Mouse (Mus musculus) embryonic facial prominence, embryonic 14.5 days (tissue): ENCODE data around the gene Sdhaf2. TPM values are rescaled to one million over a fixed set of nuclear protein-coding genes. Genes with fewer than 3 reads are reported as not detected.
"Not testable (repeated sequence)": the region's sequence is repeated elsewhere in the genome, so short reads cannot be mapped to it uniquely, and the experiment has no call there.

Experiments
- ATAC-seq: fragments of 200-750 bp; cut with Nextera tagmentation; 2 replicates; pipeline ENCODE4 v1.8.0; 2017; ENCODE audit warnings: low read depth, moderate number of reproducible peaks, moderate TSS enrichment
- DNase-seq: peaks from one replicate; pipeline ENCODE4 v3.0.0-alpha.2; 2015; ENCODE audit warnings: low spot score
- H3K27ac ChIP-seq: fragments of 300-500 bp; sonication (generic); replicated peaks from 2 replicates; pipeline ENCODE4 v1.5.1; 2014; ENCODE audit warnings: low read depth, mild to moderate bottlenecking, low read length, moderate library complexity
- H3K27me3 ChIP-seq: fragments of 300-500 bp; sonication (generic); replicated peaks from 2 replicates; pipeline ENCODE4 v1.6.1; 2014; ENCODE audit warnings: low read length; ENCODE audit not compliant: control insufficient read depth, insufficient read depth
- H3K36me3 ChIP-seq: fragments of 300-500 bp; sonication (generic); 2 replicates; pipeline ENCODE4 v1.6.1; 2014; ENCODE audit warnings: low read length, mixed read lengths; ENCODE audit not compliant: control insufficient read depth, insufficient read depth
- H3K4me1 ChIP-seq: fragments of 300-500 bp; sonication (generic); 2 replicates; pipeline ENCODE4 v1.6.1; 2014; ENCODE audit warnings: antibody characterized with exemption, low read length; ENCODE audit not compliant: control insufficient read depth, insufficient read depth
- H3K4me2 ChIP-seq: fragments of 300-500 bp; sonication (generic); 2 replicates; pipeline ENCODE4 v1.6.1; 2014; ENCODE audit warnings: low read depth, mild to moderate bottlenecking, low read length, moderate library complexity, mixed read lengths
- H3K4me3 ChIP-seq: fragments of 300-500 bp; sonication (generic); 2 replicates; pipeline ENCODE4 v1.5.1; 2014; ENCODE audit warnings: low read depth, mild to moderate bottlenecking, low read length
- H3K9ac ChIP-seq: fragments of 300-500 bp; sonication (generic); 2 replicates; pipeline ENCODE4 v1.6.1; 2014; ENCODE audit warnings: low read depth, mild to moderate bottlenecking, low read length, moderate library complexity, mixed read lengths
- H3K9me3 ChIP-seq: fragments of 300-500 bp; sonication (generic); 2 replicates; pipeline ENCODE4 v1.6.1; 2016; ENCODE audit warnings: low read length; ENCODE audit not compliant: control insufficient read depth
- WGBS: fragments of 180-500 bp; shearing (Covaris S2); extraction: QIAGEN DNeasy Blood & Tissue Kit; methylation state at CpG from one replicate; pipeline ENCODE4 v1.1.7; 2014; 5-methylcytosine and 5-hydroxymethylcytosine counted together
- polyA plus RNA-seq: library from polyadenylated mRNA; unstranded; fragments of >200 nt; fragmentation: Nextera tagmentation; extraction: Ambion mirVana; gene quantifications from 2 replicates; pipeline ENCODE4 v1.2.1, GENCODE M21; 2014

The Sdhaf2 gene
- 57.0 and 62.1 TPM in 2 replicates for polyA plus RNA-seq

DNA sequence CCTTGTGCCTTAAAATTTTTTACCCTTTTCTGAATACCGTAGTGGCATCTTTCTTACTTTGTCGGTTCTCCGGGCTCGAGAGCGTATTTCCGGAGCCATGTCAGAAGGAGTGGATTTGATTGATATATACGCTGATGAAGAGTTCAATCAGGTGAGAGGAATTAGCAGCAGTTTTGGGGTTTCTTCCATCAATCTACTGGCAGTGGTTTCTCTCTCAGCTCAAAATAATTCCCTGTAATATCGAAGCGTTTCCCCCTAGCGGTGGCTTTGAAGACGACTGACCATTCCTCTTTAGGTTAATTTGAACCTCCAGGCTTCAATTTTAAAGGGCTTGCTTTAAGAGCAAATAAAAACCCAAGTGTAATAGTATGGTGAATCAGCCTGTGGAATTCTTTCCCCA lies at the start of gene Sdhaf2:
Gene Sdhaf2, minus strand, starts transcription at position 233 of the 400 bp plus-strand sequence.
- Histone ChIP-seq H3K9me3 (no peaks in the 10 kb centered on the region), H3K27me3 (no peaks in the 10 kb centered on the region), H3K4me3 (peak within 1 kb of the TSS; percentile 99), H3K9ac (peak within 1 kb of the TSS; percentile 99), H3K4me2 (peak within 1 kb of the TSS; percentile 72), H3K27ac (peak within 1 kb of the TSS; percentile 98), H3K36me3 (peaks cover 25% of the 10 kb centered on the region), H3K4me1 (peaks cover 15% of the 10 kb centered on the region)
- WGBS: 0% methylated on average over 11 of the region's 11 CpGs
- ATAC-seq (no peak), DNase-seq (peak; percentile 72)

DNA sequence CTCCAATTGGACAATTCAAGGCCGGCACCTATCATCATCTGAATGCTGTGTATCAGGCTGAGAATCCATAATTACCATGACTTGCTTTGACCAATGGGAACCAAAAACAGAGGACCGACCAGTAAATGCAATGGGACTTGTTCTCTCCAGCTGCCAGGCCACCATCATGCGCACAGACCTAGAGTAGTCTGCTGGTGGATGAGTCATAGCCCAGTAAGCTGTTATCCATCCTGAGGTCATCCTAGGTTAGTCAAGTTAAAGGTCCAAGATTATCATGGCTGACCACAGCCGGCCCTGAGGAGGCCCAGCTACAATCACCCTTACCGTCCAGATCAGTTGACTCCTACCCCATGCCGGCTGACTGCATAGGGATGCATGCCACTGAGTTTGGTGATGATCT lies 43.7 kb upstream of the Sdhaf2 start:
- ATAC-seq (no peak), DNase-seq (no peak)
- Histone ChIP-seq H3K4me1 (no peaks in the 10 kb centered on the region), H3K9ac (no peak overlapping the region), H3K27me3 (no peaks in the 10 kb centered on the region), H3K4me2 (no peak overlapping the region), H3K9me3 (no peaks in the 10 kb centered on the region), H3K27ac (no peak overlapping the region), H3K36me3 (peaks cover 47% of the 10 kb centered on the region), H3K4me3 (no peak overlapping the region)
- 95% methylated on average over 6 of the region's 6 CpGs for WGBS

DNA sequence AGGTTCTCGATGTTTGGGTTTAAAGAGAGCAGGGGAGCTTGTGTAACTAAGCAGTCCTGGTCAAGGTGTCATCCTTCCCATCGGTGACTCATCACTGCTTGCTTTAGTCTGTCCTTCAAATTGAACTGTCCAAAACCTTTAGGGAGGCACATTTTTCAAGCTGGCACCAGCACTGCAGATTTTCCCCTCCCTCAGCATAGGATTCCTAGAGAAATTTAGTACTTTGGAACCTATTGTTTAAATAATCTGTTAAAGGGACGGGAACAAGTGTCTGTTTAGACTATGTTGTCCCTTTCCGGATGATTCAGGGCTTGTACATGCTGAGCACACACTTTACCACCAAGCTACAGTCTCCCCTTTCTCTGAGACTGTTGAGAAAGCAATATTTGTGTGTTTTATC lies 39.3 kb upstream of the Sdhaf2 start:
- no peak for DNase-seq
- Histone ChIP-seq H3K36me3 (peaks cover 9% of the 10 kb centered on the region), H3K4me1 (no peaks in the 10 kb centered on the region), H3K9me3 (no peaks in the 10 kb centered on the region), H3K27ac (no peak overlapping the region), H3K4me3 (no peak overlapping the region), H3K9ac (no peak overlapping the region), H3K27me3 (no peaks in the 10 kb centered on the region), H3K4me2 (no peak overlapping the region)
- no peak for ATAC-seq
- 84% methylated on average over 4 of the region's 4 CpGs for WGBS

DNA sequence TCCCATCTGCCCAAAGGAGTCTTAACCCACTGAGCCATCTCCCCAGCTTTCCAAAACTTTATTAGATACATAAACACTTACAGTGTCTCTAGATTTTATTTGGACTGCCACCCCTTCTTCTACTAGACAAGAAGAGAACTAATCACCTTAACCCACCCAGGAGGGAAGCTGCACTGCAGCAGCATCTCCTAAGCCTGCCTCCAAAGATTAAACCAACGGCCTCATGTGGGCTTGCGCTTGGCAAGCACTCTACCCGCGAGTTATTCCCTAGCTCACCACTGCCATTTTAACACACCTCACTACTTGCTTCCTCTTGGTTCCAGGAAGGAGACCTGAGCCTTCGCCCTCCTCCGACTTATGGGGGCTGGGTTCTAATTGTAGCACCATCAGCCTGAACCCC lies 38.3 kb upstream of the Sdhaf2 start:
- ATAC-seq: no peak
- WGBS: 85% methylated on average over 6 of the region's 6 CpGs
- DNase-seq: no peak
- H3K9ac ChIP-seq: no peak overlapping the region
- no peaks in the 10 kb centered on the region for H3K9me3 ChIP-seq
- no peak overlapping the region for H3K4me2 ChIP-seq
- H3K36me3 ChIP-seq: no peaks in the 10 kb centered on the region
- H3K27ac ChIP-seq: no peak overlapping the region
- no peak overlapping the region for H3K4me3 ChIP-seq
- no peaks in the 10 kb centered on the region for H3K4me1 ChIP-seq
- no peaks in the 10 kb centered on the region for H3K27me3 ChIP-seq

DNA sequence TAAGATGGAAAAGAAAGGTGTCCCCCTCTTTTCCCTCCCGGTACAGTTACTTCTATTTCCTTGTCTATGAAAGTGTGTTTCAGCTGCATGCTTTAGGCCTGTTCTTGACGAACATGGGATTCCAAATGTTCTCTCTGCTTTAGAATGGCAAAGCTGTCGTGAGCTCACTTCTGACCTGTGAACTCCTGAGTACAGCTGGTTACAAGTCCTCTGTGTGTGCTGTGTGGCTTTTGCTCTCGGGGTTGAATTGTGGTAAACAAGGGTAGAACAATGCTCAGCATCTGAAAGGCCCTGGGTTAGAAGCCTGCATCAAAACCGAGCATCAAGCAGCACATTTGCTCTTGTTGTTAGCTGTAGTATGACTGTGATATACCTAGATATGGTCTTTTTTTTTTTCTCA lies 36.4 kb upstream of the Sdhaf2 start:
- Histone ChIP-seq H3K4me2 (no peak overlapping the region), H3K9me3 (no peaks in the 10 kb centered on the region), H3K27ac (no peak overlapping the region; the same call in 1 of the 2 replicates), H3K27me3 (no peaks in the 10 kb centered on the region), H3K4me1 (no peaks in the 10 kb centered on the region), H3K36me3 (no peaks in the 10 kb centered on the region), H3K4me3 (no peak overlapping the region), H3K9ac (no peak overlapping the region)
- 30% methylated on average over 5 of the region's 5 CpGs for WGBS
- DNase-seq (no peak), ATAC-seq (no peak)

DNA sequence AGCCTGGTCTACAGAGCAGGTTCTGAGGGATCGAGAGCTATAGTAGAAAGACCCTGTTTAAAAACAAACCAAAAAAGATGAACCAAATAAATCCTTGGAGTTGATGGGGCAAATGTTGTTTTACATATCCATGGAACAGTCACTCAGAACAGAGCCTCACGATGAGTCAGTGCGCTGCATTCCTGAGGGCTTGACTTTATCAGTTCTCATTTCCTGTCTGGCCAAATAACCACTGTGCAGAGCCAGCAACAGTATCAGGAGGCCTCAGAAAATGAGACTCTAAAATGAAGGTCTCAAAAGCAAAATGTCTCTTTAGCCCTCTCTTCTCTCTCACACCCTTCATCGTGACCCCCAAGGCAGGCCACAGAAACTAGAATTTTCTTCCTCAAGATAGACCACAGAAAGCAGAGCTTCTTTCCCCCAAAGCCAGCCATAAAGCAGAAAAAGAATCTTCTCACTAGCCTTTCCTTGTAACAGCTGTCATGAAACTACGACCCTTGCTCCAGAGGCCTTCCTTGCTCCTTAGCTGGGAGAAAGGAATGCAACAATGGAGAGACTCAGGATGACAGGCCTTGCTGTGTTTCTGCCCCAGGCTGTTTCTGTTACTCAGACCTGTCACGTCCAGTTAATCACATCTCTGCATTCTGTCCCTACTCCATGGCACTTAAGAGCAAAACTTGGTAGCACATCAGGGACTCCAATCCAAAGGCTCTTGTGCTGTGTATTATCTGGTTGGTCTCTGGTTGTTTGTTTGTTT lies 35.8 kb upstream of the Sdhaf2 start:
- 50% methylated on average over 6 of the region's 6 CpGs for WGBS
- Histone ChIP-seq H3K9me3 (no peaks in the 10 kb centered on the region), H3K27me3 (no peaks in the 10 kb centered on the region), H3K27ac (no peak overlapping the region; the same call in 1 of the 2 replicates), H3K4me3 (no peak overlapping the region), H3K4me2 (no peak overlapping the region), H3K4me1 (no peaks in the 10 kb centered on the region), H3K36me3 (no peaks in the 10 kb centered on the region), H3K9ac (no peak overlapping the region)
- DNase-seq (peak; percentile 53), ATAC-seq (peak; percentile 41; the same call in 1 of the 2 replicates)

DNA sequence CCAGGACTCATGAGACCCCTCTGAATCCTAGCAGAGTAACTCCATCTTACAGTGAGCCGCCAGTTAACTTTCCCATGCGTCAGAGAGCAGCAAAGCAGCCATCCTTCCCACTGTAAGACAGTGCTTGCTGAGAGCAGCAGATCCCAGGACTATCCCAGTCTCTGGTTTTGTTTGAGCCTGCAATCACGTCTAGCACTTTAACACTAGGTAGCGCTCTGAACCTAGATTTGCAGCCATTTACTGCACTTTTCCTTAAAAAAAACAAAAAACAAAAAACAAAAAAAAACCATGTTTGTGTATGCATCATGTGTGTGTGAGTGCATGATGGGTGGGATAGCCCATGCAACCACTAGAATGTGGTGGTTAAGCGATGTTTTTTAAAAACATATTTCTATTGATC lies 34.2 kb upstream of the Sdhaf2 start:
- Histone ChIP-seq H3K4me1 (peaks cover 5% of the 10 kb centered on the region; the same call in 1 of the 2 replicates), H3K9me3 (no peaks in the 10 kb centered on the region), H3K27ac (no peak overlapping the region), H3K27me3 (no peaks in the 10 kb centered on the region), H3K9ac (no peak overlapping the region), H3K4me2 (no peak overlapping the region), H3K4me3 (no peak overlapping the region), H3K36me3 (no peaks in the 10 kb centered on the region)
- peak; percentile 34 for DNase-seq
- ATAC-seq: no peak
- WGBS: 42% methylated on average over 5 of the region's 5 CpGs

DNA sequence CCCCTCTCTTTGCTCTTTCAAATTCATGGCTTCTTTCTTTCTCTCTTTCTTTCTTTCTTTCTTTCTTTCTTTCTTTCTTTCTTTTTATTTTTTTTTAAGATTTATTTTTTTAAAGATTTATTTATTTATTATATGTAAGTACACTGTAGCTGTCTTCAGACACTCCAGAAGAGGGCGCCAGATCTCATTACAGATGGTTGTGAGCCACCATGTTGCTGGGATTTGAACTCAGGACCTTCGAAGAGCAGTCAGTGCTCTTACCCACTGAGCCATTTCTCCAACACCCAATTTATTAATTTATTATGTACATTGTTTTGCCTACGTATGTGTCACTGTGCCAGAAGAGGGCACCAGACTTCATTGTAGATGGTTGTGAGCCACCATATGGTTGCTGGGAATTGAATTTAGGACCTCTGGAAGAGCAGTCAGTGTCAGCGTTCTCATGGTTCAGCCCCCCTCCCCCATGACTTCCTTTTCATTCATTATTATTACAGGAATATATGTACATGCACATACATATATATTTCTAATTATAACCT lies 32.0 kb upstream of the Sdhaf2 start:
- 72% methylated on average over 4 of the region's 4 CpGs for WGBS
- not testable (repeated sequence) for H3K9ac ChIP-seq, H3K9me3 ChIP-seq, H3K4me1 ChIP-seq, H3K27me3 ChIP-seq, H3K36me3 ChIP-seq, DNase-seq, H3K4me2 ChIP-seq, H3K4me3 ChIP-seq, ATAC-seq, H3K27ac ChIP-seq

DNA sequence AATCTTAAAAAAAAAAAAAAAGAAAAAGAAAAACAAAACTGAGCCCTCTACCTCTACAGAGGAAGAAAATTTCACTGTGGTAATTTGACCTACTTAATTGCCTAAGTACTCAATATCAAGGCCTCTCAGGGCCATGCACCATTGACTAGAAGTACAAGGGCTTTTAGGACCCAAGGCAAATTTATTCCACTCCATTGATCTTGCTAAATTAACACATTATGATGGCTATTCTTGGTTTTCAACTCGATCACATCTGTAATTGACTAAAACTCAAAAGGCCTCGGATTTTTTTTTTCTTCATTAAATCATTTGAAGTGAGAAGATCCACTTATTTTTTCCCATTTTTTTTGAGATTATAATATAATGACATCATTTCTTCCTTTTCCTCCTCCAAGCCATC lies 31.5 kb upstream of the Sdhaf2 start:
- ATAC-seq: no peak

More for the DNA sequence above, 31.5 kb upstream of the Sdhaf2 start:
- 70% methylated on average over 2 of the region's 2 CpGs for WGBS
- no peaks in the 10 kb centered on the region for H3K27me3 ChIP-seq
- DNase-seq: no peak
- 0 out of 2 replicates have a peak, but pooled peaks cover 5% of the 10 kb centered on the region for H3K36me3 ChIP-seq
- peaks cover 8% of the 10 kb centered on the region for H3K4me1 ChIP-seq
- H3K9me3 ChIP-seq: no peaks in the 10 kb centered on the region
- no peak overlapping the region for H3K4me2 ChIP-seq
- H3K9ac ChIP-seq: no peak overlapping the region
- H3K27ac ChIP-seq: no peak overlapping the region
- H3K4me3 ChIP-seq: no peak overlapping the region
